Mouse (Mus musculus) olfactory bulb, adult 2 months (tissue): ENCODE data around the gene Comt.

Experiments used
- CTCF ChIP-seq: fragments of 200-500 bp; IDR thresholded peaks from 2 replicates; pipeline ENCODE4 v1.5.1; 2012; ENCODE audit warnings: low read depth, mild to moderate bottlenecking, low read length, moderate library complexity; ENCODE audit not compliant: insufficient read depth
- POLR2A ChIP-seq: fragments of 200-500 bp; IDR thresholded peaks from 2 replicates; pipeline ENCODE4 v1.6.1; 2012; ENCODE audit warnings: mild to moderate bottlenecking, low read depth, low read length, moderate library complexity; ENCODE audit not compliant: insufficient read depth

DNA sequence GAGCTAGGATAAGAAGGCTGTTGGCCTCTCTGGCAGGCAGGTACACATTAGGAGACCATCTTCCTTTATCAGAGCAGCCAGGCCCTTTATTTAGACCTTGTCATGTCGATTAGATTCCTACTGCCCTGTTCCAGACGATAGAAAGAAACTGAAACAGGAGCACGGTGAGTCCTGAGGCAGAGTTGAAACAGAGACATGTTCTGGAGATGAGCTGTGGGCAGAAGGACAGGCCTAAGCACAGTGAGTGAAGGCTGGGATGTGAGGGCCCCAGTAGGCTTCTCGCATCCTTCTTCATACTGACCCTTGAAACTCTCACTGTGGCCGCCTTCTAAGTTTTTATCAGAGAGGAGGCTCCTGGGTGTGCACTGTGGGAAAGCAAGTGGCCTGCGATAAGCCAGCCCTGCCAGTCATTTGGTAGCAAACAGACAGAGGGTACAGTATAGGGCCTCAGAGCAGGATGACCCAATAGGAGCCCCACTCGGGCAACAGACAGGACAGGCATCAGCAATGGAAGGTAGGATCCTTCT lies 1.9 kb upstream of the Comt start:
- no peak for TF ChIP-seq CTCF
- TF ChIP-seq POLR2A, result no peak
